Mouse (Mus musculus) liver, embryonic 14.5 days (tissue): Measurements from ENCODE around the gene Naxd.

Experiments
- CTCF ChIP-seq: IDR thresholded peaks from 2 replicates; pipeline ENCODE4 v1.5.1; 2016; ENCODE audit warnings: antibody characterized with exemption, low read depth, control low read depth
- EP300 ChIP-seq: IDR thresholded peaks from 2 replicates; pipeline ENCODE4 v1.6.1; 2016; ENCODE audit warnings: antibody characterized with exemption, low read depth

DNA sequence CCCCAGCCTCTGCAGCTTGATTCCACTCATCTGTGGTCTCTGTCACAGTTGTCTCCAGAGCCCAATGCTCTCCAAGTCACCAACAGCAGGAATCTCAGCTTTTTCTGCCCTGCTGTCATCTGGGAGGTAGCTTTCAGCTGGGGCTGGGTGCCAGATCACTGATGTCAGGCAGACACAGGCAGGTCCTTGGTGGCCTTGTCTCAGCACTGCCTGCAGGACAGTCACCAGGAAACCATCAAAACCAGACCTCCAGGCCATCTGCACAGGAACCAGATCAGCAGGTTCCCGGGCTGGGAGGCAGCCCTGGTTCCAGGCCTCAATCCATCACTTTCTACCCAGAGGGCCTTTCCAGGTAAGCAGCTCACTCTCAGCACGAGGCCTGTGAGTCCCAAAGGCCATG lies 35.5 kb upstream of the Naxd start:
- TF ChIP-seq CTCF = no peak
- no peak for TF ChIP-seq EP300
